Mouse (Mus musculus): ENCODE results near the gene Tmem179.

DNA sequence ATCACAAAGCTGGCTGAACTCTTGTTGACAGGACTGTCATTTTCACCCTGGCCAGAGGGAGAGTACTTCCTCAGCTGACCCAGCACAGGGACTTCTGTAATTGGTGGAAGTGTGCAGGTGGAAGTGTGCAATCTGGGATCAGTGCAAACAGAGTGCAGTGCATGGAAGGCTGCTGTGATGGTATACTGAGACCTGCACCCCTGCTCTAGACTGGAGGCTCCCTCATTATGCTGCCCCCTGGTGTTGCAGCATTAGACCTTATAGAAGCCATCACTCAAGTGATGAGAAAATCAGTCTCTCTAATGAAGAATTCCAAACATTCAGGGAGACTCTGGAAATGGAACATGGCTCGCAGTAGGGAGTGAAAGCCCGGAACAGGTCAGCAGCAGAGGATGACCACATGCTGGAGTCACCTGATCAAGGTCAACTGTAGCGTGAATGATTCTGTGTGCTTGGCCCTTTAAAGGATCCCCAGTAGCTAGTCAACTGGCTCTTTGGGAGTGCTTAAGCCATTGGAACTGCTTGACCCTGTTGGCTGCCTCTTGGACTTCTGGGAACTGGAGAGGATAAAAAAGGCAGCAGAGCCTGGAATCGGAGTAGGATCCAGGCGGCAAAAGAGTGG lies 43.7 kb upstream of the Tmem179 start:
- TF ChIP-seq CEBPB (IDR thresholded peaks at IDR 0.05; ENCODE audit: insufficient read depth, poor library complexity, severe bottlenecking) (no peak), POLR2A (IDR thresholded peaks at IDR 0.05; ENCODE audit: insufficient read length, low read depth) (no peak), TCF3 (IDR thresholded peaks at IDR 0.05; ENCODE audit: insufficient read length, low read depth) (no peak), USF1 (IDR thresholded peaks at IDR 0.05; ENCODE audit: low read depth) (no peak)

Measured in myocyte (in vitro differentiated cells).